Mouse (Mus musculus): Measurements from ENCODE around the gene Gm42791.

Gm42791 gene

GRCm38 (mm10) chr5:149013817-149014508, 19.0 kb upstream of the Gm42791 start:
- in situ Hi-C loops (cut with MboI; ENCODE audit: unreplicated experiment in 2 of 2): loop anchor here in 1 of 2 experiments (25.0 kb wide), 1 partner anchor 1952 kb away; no protein-coding TSS in a partner anchor

GRCm38 (mm10) chr5:149009111-149009510, 14.2 kb upstream of the Gm42791 start:
- in situ Hi-C loops (cut with MboI; ENCODE audit: unreplicated experiment in 2 of 2): loop anchor here (5.0 to 25.0 kb wide), 3 partner anchors 33 to 1947 kb away; no protein-coding TSS in a partner anchor

DNA sequence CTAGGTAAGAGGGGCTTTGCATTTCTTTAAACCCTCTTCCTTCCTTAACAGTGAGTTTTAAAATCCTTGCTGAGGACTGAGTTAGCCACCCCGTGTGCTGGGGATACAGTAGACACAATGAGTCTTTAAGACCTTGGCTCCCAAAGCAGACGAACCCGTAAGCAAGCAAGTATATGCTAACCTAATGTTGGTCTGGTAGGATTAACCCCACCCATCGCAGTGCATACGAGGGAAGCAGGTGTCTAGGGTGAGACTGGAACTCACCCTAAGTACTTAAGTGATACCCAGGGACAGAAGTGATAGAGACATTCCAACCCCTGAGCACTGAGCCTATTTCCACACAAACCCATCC, 12.3 kb upstream of the Gm42791 start:
- in situ Hi-C loops (cut with MboI; ENCODE audit: unreplicated experiment in 2 of 2): loop anchor here (5.0 to 25.0 kb wide), 3 partner anchors 35 to 1945 kb away; no protein-coding TSS in a partner anchor

DNA sequence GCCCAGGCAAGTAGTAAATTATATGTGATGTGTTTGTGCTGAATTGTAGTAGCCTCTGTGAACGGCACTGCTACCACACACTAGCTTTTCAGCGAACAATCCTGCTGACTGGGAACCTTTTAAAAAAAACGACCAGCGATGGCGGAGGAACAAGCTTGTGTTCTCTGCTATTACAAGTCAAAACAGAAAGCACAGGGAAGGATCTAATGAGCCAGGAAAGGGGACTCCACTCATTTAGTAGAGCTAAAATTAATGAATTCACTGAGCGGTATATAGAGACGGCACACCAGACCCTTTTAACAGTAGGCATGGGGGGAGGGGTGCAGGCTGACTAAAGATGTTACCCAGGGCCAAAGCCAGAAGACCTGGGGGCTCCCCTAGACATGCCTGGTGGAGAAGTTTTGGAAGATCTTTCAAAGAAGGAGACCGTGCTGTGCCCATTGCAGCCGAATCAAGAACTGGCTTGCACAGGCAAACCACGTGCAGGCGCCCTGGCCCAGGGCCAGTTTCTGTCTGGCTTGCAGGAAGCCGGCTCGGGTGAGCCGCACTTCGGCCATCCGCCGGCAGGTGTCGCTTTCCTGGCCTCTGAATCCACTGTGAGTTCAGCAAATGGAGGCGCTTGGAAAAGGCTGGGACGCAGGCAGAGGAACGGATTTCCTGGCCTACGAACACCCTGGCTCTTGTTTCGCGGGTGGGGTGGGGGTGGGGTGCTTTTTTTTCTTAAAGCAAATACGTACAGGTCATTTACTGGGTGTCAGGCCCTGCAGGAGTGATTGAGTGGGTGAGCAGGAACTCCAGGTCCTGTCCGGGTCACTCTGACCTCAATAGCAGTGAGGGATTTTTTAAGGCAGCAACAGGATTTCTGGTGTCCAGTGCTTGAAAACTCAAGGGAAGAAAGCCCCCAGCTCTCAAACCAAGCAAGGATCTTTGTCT, 11.7 kb upstream of the Gm42791 start:
- in situ Hi-C loops (cut with MboI; ENCODE audit: unreplicated experiment in 2 of 2): loop anchor here (5.0 to 25.0 kb wide), 3 partner anchors 36 to 1944 kb away; no protein-coding TSS in a partner anchor

GRCm38 (mm10) chr5:149005701-149006361, 10.9 kb upstream of the Gm42791 start:
- in situ Hi-C loops (cut with MboI; ENCODE audit: unreplicated experiment in 2 of 2): loop anchor here (5.0 to 25.0 kb wide), 3 partner anchors 36 to 1944 kb away; no protein-coding TSS in a partner anchor

DNA sequence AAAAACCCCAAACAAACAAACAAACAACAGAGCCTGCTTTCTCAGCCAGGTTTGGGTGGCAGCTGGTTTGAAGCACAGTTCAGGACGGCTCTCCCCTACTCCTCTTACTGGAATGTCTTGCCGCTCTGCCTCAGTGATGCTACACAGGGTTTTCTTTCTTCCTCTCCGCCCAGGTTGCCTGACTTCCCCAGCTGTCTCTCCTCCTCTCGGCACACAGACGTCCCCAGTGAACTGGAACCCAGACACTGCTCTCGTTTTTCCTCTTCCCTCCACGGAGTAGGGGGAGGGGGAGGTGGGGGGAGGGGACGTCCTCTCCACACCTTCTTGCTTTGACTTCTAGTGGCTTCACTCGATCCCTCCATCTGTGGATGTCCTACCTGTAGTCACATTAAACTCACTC, 10.1 kb upstream of the Gm42791 start:
- in situ Hi-C loops (cut with MboI; ENCODE audit: unreplicated experiment in 2 of 2): loop anchor here (5.0 to 25.0 kb wide), 3 partner anchors 37 to 1943 kb away; no protein-coding TSS in a partner anchor

DNA sequence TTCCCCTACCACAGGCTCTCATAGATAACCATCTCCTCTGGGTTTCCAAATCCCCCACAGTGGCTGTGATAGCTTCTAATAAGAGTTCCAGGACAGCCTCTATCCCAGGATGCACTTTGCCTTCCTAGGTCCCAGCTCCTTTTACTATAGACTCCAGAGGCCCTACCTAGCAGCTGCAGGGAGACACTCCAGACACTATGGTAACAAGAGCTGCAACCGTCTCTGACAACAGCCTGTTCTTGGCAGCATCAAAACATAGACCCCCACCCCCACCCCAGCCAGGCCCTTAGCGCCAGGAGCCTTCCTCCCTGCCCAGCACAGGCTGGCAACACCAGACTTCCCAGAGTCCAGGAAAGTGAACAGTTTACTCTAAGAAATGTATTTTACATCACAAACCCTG, 8.2 kb upstream of the Gm42791 start:
- in situ Hi-C loops (cut with MboI; ENCODE audit: unreplicated experiment in 2 of 2): loop anchor here (10.0 to 25.0 kb wide), 2 partner anchors 98 to 1941 kb away; no protein-coding TSS in a partner anchor

DNA sequence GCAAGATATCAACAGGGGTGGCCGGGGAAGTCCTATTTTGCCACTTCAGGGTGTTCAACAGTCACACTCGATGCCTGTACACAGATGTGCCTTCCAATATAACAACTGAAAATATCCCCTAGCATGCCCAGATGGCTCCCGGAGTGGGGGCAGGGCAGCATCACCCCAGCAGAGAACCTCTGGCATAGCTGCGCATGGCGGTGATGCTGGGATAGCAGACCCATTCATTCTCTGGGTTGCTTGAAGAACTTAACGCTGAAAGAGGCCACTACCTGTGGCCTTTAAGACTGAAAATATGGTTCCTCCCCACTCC, 7.8 kb upstream of the Gm42791 start:
- in situ Hi-C loops (cut with MboI; ENCODE audit: unreplicated experiment in 2 of 2): loop anchor here (10.0 to 25.0 kb wide), 2 partner anchors 98 to 1940 kb away; no protein-coding TSS in a partner anchor

GRCm38 (mm10) chr5:149002034-149002802, 7.3 kb upstream of the Gm42791 start:
- in situ Hi-C loops (cut with MboI; ENCODE audit: unreplicated experiment in 2 of 2): loop anchor here (10.0 to 25.0 kb wide), 2 partner anchors 97 to 1940 kb away; no protein-coding TSS in a partner anchor

DNA sequence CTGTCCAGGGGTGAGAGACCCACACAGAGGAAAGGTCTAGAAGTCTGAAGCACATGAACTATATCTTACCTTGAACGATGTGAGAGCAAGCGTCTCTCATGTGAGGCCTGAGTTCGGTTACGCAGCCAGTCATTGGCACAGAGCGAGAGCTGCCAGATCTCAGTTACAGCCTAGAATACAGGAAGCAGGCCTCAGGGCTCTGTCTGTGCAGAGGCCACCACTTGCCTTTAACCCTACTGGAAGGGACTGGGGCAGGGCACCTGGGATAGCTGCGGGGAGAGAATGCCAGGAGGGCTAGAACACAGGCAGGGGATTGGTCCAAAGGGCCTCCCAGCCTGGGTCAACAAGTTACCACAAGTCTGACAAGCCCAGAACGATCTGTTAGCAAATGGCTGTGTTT, 4.9 kb upstream of the Gm42791 start:
- in situ Hi-C loops (cut with MboI; ENCODE audit: unreplicated experiment in 2 of 2): loop anchor here (10.0 to 25.0 kb wide), 2 partner anchors 95 to 1938 kb away; no protein-coding TSS in a partner anchor

GRCm38 (mm10) chr5:148998512-148998911, 3.6 kb upstream of the Gm42791 start:
- in situ Hi-C loops (cut with MboI; ENCODE audit: unreplicated experiment in 2 of 2): no loop called here

DNA sequence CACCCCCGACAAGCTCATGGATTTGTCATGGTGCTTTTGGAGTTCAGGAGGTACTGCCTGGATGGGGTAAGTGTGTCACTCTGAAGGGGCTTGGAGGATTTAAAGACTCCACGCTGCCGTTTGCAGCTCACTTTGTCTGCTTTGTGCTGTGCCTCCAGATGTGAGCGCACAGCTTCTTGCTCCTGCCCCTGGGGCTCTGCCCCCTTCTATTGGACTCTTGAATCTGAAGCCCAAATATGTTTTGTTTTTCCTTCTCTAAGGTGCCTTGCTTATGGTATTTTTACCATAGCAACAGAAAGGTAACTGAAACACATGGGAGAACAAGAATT, 1.7 kb upstream of the Gm42791 start:
- in situ Hi-C loops (cut with MboI; ENCODE audit: unreplicated experiment in 2 of 2): no loop called here

DNA sequence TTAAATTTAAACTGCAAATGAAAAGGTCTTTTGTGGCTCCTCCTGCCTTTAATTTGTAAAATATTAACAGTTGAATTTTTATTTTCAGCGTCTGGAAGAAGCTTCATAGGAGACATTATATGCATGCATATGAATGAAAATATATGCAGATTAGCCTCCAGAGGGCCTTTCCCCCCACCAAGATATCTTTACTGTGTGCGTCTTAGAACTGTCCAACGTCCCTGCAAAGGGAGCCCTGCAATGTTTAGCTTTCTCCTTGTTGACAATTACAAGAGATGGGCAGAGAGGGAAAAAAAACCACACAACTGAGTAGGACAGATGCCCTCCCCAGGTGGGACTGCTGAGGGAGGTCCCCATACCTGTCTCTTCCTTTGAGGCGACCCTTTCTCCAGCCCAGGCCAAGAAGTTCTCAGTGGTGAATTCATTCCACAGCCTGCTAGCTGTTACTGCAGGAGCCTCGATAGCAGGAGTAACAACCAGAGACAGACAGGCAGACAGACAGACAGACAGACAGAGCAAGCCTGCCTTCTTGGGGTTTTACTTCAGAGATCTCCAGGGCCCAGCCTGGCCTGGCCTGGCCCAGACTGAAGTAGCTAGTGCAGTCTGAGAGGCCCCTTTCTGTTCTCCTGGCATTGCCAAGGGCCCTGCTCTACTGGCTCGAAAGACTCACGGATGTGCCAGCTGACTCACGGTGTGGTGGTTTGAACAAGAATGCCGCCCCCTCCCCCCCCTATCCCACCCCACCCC, 1.2 kb upstream of the Gm42791 start:
- in situ Hi-C loops (cut with MboI; ENCODE audit: unreplicated experiment in 2 of 2): no loop called here

DNA sequence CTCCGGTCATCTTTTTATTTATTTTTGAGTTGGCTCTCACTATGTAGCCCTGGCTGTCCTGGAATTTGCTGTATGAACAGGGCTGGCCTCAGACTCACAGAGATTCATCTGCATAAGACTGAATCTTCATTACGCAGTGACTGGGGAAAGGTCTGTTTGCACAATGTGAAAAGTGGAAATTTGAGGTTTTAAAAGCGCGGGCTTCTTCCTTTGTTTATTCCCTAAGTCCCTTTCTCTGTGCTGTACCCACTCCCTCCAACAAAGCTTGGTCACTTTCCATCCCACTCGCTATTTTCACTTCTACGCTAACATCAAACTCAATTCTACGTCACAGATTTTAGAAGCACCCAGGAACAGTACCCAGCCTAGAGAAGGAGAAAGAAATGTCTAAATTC, 639 bp downstream of the Gm42791 start:
- in situ Hi-C loops (cut with MboI; ENCODE audit: unreplicated experiment in 2 of 2): no loop called here

DNA sequence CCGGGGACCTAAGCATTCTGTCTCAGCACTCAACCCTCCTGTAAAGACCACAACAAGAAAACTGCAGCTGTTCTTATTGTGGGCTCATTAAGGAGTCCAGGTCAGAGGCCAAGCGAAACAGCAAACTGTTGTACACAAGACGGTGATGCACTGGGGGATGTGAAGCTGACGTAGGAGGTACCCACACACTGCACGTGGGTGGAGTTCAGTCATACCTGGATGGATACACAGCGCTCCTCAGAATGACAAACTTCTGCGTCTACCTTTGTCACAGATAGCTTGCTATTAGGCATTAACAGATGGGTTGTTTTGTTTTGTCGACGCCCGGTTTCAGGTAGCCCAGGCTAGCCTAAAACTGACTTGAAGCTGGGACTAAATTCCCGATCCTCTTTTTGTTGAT, 2.3 kb downstream of the Gm42791 start:
- in situ Hi-C loops (cut with MboI; ENCODE audit: unreplicated experiment in 2 of 2): no loop called here

- in situ Hi-C loops (cut with MboI; ENCODE audit: unreplicated experiment in 2 of 2): no loop called here
These were observed 4.0 kb downstream of the Gm42791 start for GRCm38 (mm10) chr5:148990891-148991311.

DNA sequence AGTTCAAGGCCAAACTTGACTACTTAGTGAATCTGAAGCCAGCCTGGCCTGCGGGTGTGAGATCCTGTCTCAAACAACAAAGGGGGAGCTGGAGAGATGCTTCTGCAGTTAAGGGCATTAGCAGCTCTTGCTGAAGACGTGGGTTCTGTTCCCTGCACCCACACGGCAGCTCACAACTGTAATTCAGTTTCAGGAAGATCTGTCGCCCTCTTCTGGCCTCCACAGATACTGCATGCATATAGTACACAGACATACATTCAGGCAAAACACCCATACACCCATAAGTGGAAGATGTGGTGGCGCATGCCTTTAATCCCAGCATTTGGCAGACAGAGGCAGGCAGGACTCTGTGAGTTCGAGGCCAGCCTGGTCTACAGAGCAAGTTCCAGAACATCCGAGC, 5.5 kb downstream of the Gm42791 start:
- in situ Hi-C loops (cut with MboI; ENCODE audit: unreplicated experiment in 2 of 2): loop anchor here (5.0 to 10.0 kb wide), 2 partner anchors 42 to 55 kb away; no protein-coding TSS in a partner anchor

GRCm38 (mm10) chr5:148984961-148985360, 10.0 kb downstream of the Gm42791 start:
- in situ Hi-C loops (cut with MboI; ENCODE audit: unreplicated experiment in 2 of 2): loop anchor here (5.0 to 10.0 kb wide), 2 partner anchors 38 to 60 kb away; no protein-coding TSS in a partner anchor

GRCm38 (mm10) chr5:148983696-148984095, 11.3 kb downstream of the Gm42791 start:
- in situ Hi-C loops (cut with MboI; ENCODE audit: unreplicated experiment in 2 of 2): loop anchor here (10.0 kb wide), 1 partner anchor 61 kb away; no protein-coding TSS in a partner anchor
